Mouse (Mus musculus): ENCODE measurements around the gene Dse. TPM values are rescaled to one million over a fixed set of nuclear protein-coding genes. Genes with fewer than 3 reads are reported as not detected.

The Dse gene
- total and polyA plus RNA-seq, 2 experiments, result 4.4 to 12.5 TPM

GRCm38 (mm10) chr10:34171660-34172059 lies 35.9 kb downstream of the Dse start:
- peak; percentile 41 for DNase-seq (ENCODE audit: extremely low read depth, low read depth, low spot score)
- 87% methylated on average over 4 of the region's 4 CpGs for WGBS

GRCm38 (mm10) chr10:34171191-34171590 lies 36.3 kb downstream of the Dse start:
- DNase-seq (ENCODE audit: extremely low read depth, low read depth, low spot score), result no peak
- Histone ChIP-seq H3K27me3 (ENCODE audit: control insufficient read depth, insufficient read depth, low read length) (no peaks in the 10 kb centered on the region), H3K36me3 (ENCODE audit: control insufficient read depth, insufficient read depth, low read length) (no peaks in the 10 kb centered on the region), H3K79me2 (ENCODE audit: control insufficient read depth, insufficient read depth, low read length) (peaks cover 3% of the 10 kb centered on the region; the same call in 1 of the 2 replicates), H3K4me3 (ENCODE audit: insufficient read depth, low read depth, low read length) (no peak overlapping the region), H3K27ac (replicated peaks; ENCODE audit: insufficient read depth, low read depth, low read length) (0 out of 2 replicates have a peak overlapping the region, but pooled peaks have one; percentile 16), H3K4me1 (ENCODE audit: control insufficient read depth, insufficient read depth, low read length) (peaks cover 2% of the 10 kb centered on the region; the same call in 1 of the 2 replicates), H3K9ac (ENCODE audit: low read depth, low read length) (no peak overlapping the region)
- 95% methylated on average over 3 of the region's 3 CpGs for WGBS
- TF ChIP-seq CTCF (IDR thresholded peaks at IDR 0.05; ENCODE audit: low read depth, low read length), result no peak
- TF ChIP-seq POLR2A (IDR thresholded peaks at IDR 0.05; ENCODE audit: extremely low read depth, insufficient read depth, low read length), result no peak

More at GRCm38 (mm10) chr10:34171660-34172059, 35.9 kb downstream of the Dse start:
- H3K27ac ChIP-seq (replicated peaks; ENCODE audit: insufficient read depth, low read depth, low read length), result no peak overlapping the region
- H3K4me3 ChIP-seq (ENCODE audit: insufficient read depth, low read depth, low read length), result no peak overlapping the region
- no peak overlapping the region for H3K9ac ChIP-seq (ENCODE audit: low read depth, low read length)
- TF ChIP-seq POLR2A (IDR thresholded peaks at IDR 0.05; ENCODE audit: extremely low read depth, insufficient read depth, low read length), result no peak
- no peak for TF ChIP-seq CTCF (IDR thresholded peaks at IDR 0.05; ENCODE audit: low read depth, low read length)
- no peaks in the 10 kb centered on the region for H3K27me3 ChIP-seq (ENCODE audit: control insufficient read depth, insufficient read depth, low read length)
- peaks cover 2% of the 10 kb centered on the region; the same call in 1 of the 2 replicates for H3K4me1 ChIP-seq (ENCODE audit: control insufficient read depth, insufficient read depth, low read length)
- peaks cover 3% of the 10 kb centered on the region; the same call in 1 of the 2 replicates for H3K79me2 ChIP-seq (ENCODE audit: control insufficient read depth, insufficient read depth, low read length)
- no peaks in the 10 kb centered on the region for H3K36me3 ChIP-seq (ENCODE audit: control insufficient read depth, insufficient read depth, low read length)

DNA sequence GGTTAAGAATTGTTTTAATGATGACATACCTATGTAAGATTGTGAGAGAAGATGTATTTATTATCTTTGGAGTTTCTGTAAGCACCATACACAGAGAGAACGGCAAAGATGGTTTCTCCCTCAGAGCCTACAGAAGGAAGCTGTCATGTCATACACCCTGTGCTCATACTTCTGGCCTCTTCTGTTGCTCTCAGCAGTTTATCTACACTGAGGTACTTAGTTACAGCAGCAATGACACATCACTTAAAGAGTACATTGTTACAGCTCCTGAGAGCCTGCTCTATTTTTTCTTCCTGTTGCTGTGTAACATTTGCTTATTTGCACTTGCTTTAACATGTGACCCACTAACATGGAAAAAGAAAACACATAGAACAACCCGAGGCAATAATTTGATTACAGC lies 40.5 kb downstream of the Dse start:
- H3K79me2 ChIP-seq (ENCODE audit: control insufficient read depth, insufficient read depth, low read length), result peaks cover 3% of the 10 kb centered on the region; the same call in 1 of the 2 replicates
- H3K27ac ChIP-seq (replicated peaks; ENCODE audit: insufficient read depth, low read depth, low read length), result no peak overlapping the region
- WGBS, result 70% methylated on average over 2 of the region's 2 CpGs
- no peak for TF ChIP-seq POLR2A (IDR thresholded peaks at IDR 0.05; ENCODE audit: extremely low read depth, insufficient read depth, low read length)
- TF ChIP-seq CTCF (IDR thresholded peaks at IDR 0.05; ENCODE audit: low read depth, low read length), result no peak
- no peak for DNase-seq (ENCODE audit: extremely low read depth, low read depth, low spot score)
- no peak overlapping the region for H3K9ac ChIP-seq (ENCODE audit: low read depth, low read length)
- H3K4me3 ChIP-seq (ENCODE audit: insufficient read depth, low read depth, low read length), result no peak overlapping the region
- H3K4me1 ChIP-seq (ENCODE audit: control insufficient read depth, insufficient read depth, low read length), result no peaks in the 10 kb centered on the region
- peaks cover 3% of the 10 kb centered on the region; the same call in 1 of the 2 replicates for H3K36me3 ChIP-seq (ENCODE audit: control insufficient read depth, insufficient read depth, low read length)
- H3K27me3 ChIP-seq (ENCODE audit: control insufficient read depth, insufficient read depth, low read length), result no peaks in the 10 kb centered on the region

DNA sequence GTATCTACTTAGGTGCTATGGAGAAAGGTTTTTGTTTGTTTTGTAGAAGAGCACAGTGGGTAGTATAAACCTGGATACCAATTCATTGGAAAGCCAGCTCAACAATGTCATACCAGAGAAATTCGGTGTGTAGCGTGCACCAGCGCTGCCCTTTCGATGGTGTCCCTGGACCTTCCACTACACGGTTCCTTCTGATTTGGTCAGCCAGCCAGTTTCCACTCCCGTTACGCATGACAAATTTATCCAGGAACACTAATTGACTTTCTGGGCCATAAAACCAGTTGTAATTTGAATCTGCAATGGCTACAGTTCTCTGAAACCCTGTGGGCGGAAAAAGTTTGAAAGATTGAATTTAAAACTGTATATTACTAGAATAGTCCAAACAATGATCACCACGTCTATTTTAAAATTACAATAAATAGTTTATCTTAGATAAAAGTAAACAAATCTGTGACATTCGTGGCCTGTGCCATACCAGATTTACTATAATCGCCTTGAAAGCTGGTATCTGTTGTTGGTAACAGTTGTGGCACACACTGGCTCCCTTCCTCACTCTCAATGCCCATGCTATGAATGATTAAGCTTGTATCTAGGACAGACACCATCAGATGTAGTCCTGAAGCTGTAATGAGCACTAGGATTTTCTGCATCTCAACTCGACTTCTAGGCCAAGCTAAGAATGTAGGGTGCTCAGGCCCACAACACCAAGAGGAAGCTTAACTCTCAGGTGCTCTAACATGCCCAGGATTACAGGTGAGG lies 51.5 kb downstream of the Dse start:
- whole genome bisulfite sequencing, result 87% methylated on average over 12 of the region's 12 CpGs
- H3K9ac ChIP-seq (ENCODE audit: low read depth, low read length), result no peak overlapping the region

DNA sequence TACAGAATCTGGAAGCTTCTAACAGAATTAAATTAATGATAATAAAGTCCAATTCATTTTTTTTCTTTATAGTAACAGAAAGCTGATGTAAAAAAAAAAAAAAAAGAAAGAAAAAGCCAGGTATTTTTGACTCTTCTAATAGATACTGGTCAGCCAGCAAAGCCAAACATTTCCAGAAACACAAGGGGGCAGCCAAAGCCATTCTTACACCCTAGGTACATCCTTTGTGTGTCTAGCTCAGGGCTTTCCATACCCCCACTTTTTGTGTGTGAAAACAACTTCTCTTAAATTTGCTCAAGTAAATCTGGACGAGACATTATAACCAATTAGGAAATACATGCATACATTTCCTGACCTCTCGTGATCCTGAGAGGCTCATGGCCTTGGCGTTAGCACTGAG lies 55.7 kb downstream of the Dse start:
- WGBS, result 56% methylated on average over 3 of the region's 3 CpGs
- H3K9ac ChIP-seq (ENCODE audit: low read depth, low read length), result no peak overlapping the region
- no peak overlapping the region for H3K4me3 ChIP-seq (ENCODE audit: insufficient read depth, low read depth, low read length)
- DNase-seq (ENCODE audit: extremely low read depth, low read depth, low spot score), result no peak
- H3K79me2 ChIP-seq (ENCODE audit: control insufficient read depth, insufficient read depth, low read length), result no peaks in the 10 kb centered on the region
- peaks cover 2% of the 10 kb centered on the region; the same call in 1 of the 2 replicates for H3K36me3 ChIP-seq (ENCODE audit: control insufficient read depth, insufficient read depth, low read length)
- no peak overlapping the region for H3K27ac ChIP-seq (replicated peaks; ENCODE audit: insufficient read depth, low read depth, low read length)
- TF ChIP-seq CTCF (IDR thresholded peaks at IDR 0.05; ENCODE audit: low read depth, low read length) (no peak), POLR2A (IDR thresholded peaks at IDR 0.05; ENCODE audit: extremely low read depth, insufficient read depth, low read length) (no peak)
- no peaks in the 10 kb centered on the region for H3K4me1 ChIP-seq (ENCODE audit: control insufficient read depth, insufficient read depth, low read length)
- no peaks in the 10 kb centered on the region for H3K27me3 ChIP-seq (ENCODE audit: control insufficient read depth, insufficient read depth, low read length)

More for the DNA sequence above, 51.5 kb downstream of the Dse start:
- peaks cover 2% of the 10 kb centered on the region for H3K36me3 ChIP-seq (ENCODE audit: control insufficient read depth, insufficient read depth, low read length)
- H3K79me2 ChIP-seq (ENCODE audit: control insufficient read depth, insufficient read depth, low read length), result no peaks in the 10 kb centered on the region
- TF ChIP-seq POLR2A (IDR thresholded peaks at IDR 0.05; ENCODE audit: extremely low read depth, insufficient read depth, low read length), result no peak
- TF ChIP-seq CTCF (IDR thresholded peaks at IDR 0.05; ENCODE audit: low read depth, low read length), result no peak
- no peaks in the 10 kb centered on the region for H3K4me1 ChIP-seq (ENCODE audit: control insufficient read depth, insufficient read depth, low read length)
- H3K27ac ChIP-seq (replicated peaks; ENCODE audit: insufficient read depth, low read depth, low read length), result no peak overlapping the region
- no peaks in the 10 kb centered on the region for H3K27me3 ChIP-seq (ENCODE audit: control insufficient read depth, insufficient read depth, low read length)
- DNase-seq (ENCODE audit: extremely low read depth, low read depth, low spot score), result no peak
- no peak overlapping the region for H3K4me3 ChIP-seq (ENCODE audit: insufficient read depth, low read depth, low read length)

DNA sequence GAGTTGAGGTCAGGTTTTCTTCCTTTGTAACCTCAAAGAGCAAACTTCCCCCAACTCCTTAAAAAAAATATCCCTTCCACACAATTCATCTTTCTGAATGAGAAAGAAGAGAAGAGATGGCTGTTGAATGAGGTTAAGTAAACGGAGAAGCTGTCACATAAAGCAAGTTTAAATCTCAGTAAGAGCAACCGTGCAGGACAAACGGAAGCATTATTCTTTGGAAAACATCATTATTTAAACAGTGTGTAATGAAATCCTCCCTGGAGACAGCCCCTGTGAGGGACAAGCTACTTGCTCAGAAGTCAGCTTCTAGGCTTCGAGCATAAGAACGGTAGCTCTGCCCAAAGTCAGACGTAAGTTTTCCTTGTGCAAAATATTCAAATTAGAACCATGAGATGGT lies 57.1 kb downstream of the Dse start:
- Histone ChIP-seq H3K27me3 (ENCODE audit: control insufficient read depth, insufficient read depth, low read length) (no peaks in the 10 kb centered on the region), H3K79me2 (ENCODE audit: control insufficient read depth, insufficient read depth, low read length) (no peaks in the 10 kb centered on the region), H3K4me3 (ENCODE audit: insufficient read depth, low read depth, low read length) (no peak overlapping the region), H3K4me1 (ENCODE audit: control insufficient read depth, insufficient read depth, low read length) (no peaks in the 10 kb centered on the region), H3K36me3 (ENCODE audit: control insufficient read depth, insufficient read depth, low read length) (peaks cover 2% of the 10 kb centered on the region; the same call in 1 of the 2 replicates), H3K27ac (replicated peaks; ENCODE audit: insufficient read depth, low read depth, low read length) (no peak overlapping the region), H3K9ac (ENCODE audit: low read depth, low read length) (no peak overlapping the region)
- DNase-seq (ENCODE audit: extremely low read depth, low read depth, low spot score), result no peak
- no peak for TF ChIP-seq CTCF (IDR thresholded peaks at IDR 0.05; ENCODE audit: low read depth, low read length)
- 70% methylated on average over 6 of the region's 6 CpGs for WGBS

Data from liver, adult 2 months (tissue).